Mouse (Mus musculus): ENCODE results near the gene Uvssa. TPM values are rescaled to one million over a fixed set of nuclear protein-coding genes. Genes with fewer than 3 reads are reported as not detected.

Uvssa gene
- polyA plus RNA-seq, 1 experiment: 6.4 TPM

GRCm38 (mm10) chr5:33458132-33458622, 79.8 kb downstream of the Uvssa start:
- H3K4me1 ChIP-seq (ENCODE audit: control insufficient read depth, insufficient read depth, low read length): no peaks in the 10 kb centered on the region
- no peaks in the 10 kb centered on the region for H3K27me3 ChIP-seq (ENCODE audit: control insufficient read depth, insufficient read depth, low read length)
- TF ChIP-seq POLR2A (IDR thresholded peaks at IDR 0.05; ENCODE audit: borderline replicate concordance, insufficient read depth, low read length): no peak
- TF ChIP-seq CTCF (IDR thresholded peaks at IDR 0.05; ENCODE audit: borderline replicate concordance, insufficient read depth, low read depth, low read length): no peak
- 31% methylated on average over 3 of the region's 3 CpGs for WGBS
- H3K4me3 ChIP-seq (replicated peaks; ENCODE audit: insufficient read depth, low read depth, low read length): no peak overlapping the region
- DNase-seq: no peak
- no peak overlapping the region for H3K27ac ChIP-seq (ENCODE audit: insufficient read depth, low read length)

GRCm38 (mm10) chr5:33459111-33459510, 80.8 kb downstream of the Uvssa start:
- Histone ChIP-seq H3K4me1 (ENCODE audit: control insufficient read depth, insufficient read depth, low read length) (no peaks in the 10 kb centered on the region), H3K27ac (ENCODE audit: insufficient read depth, low read length) (no peak overlapping the region), H3K27me3 (ENCODE audit: control insufficient read depth, insufficient read depth, low read length) (no peaks in the 10 kb centered on the region), H3K4me3 (replicated peaks; ENCODE audit: insufficient read depth, low read depth, low read length) (no peak overlapping the region)
- no peak for TF ChIP-seq CTCF (IDR thresholded peaks at IDR 0.05; ENCODE audit: borderline replicate concordance, insufficient read depth, low read depth, low read length)
- no peak for TF ChIP-seq POLR2A (IDR thresholded peaks at IDR 0.05; ENCODE audit: borderline replicate concordance, insufficient read depth, low read length)
- WGBS: 63% methylated on average over 2 of the region's 2 CpGs
- no peak for DNase-seq

GRCm38 (mm10) chr5:33464390-33464789, 86.0 kb downstream of the Uvssa start:
- no peak overlapping the region for H3K4me3 ChIP-seq (replicated peaks; ENCODE audit: insufficient read depth, low read depth, low read length)
- H3K4me1 ChIP-seq (ENCODE audit: control insufficient read depth, insufficient read depth, low read length): no peaks in the 10 kb centered on the region
- 33% methylated on average over 7 of the region's 7 CpGs for WGBS
- TF ChIP-seq CTCF (IDR thresholded peaks at IDR 0.05; ENCODE audit: borderline replicate concordance, insufficient read depth, low read depth, low read length) (no peak), POLR2A (IDR thresholded peaks at IDR 0.05; ENCODE audit: borderline replicate concordance, insufficient read depth, low read length) (no peak)
- no peaks in the 10 kb centered on the region for H3K27me3 ChIP-seq (ENCODE audit: control insufficient read depth, insufficient read depth, low read length)
- no peak overlapping the region for H3K27ac ChIP-seq (ENCODE audit: insufficient read depth, low read length)
- no peak for DNase-seq

- H3K27me3 ChIP-seq (ENCODE audit: control insufficient read depth, insufficient read depth, low read length): no peaks in the 10 kb centered on the region
- no peak overlapping the region for H3K4me3 ChIP-seq (replicated peaks; ENCODE audit: insufficient read depth, low read depth, low read length)
- WGBS: 55% methylated on average over 11 of the region's 11 CpGs
- no peak overlapping the region for H3K27ac ChIP-seq (ENCODE audit: insufficient read depth, low read length)
- no peaks in the 10 kb centered on the region for H3K4me1 ChIP-seq (ENCODE audit: control insufficient read depth, insufficient read depth, low read length)
- DNase-seq: no peak
- TF ChIP-seq POLR2A (IDR thresholded peaks at IDR 0.05; ENCODE audit: borderline replicate concordance, insufficient read depth, low read length) (no peak), CTCF (IDR thresholded peaks at IDR 0.05; ENCODE audit: borderline replicate concordance, insufficient read depth, low read depth, low read length) (no peak)
Measured at GRCm38 (mm10) chr5:33465464-33465863, 87.1 kb downstream of the Uvssa start.

Other genes with a start within 250 kb of the Uvssa start
- gene Spon2, start 160.1 kb upstream of the Uvssa start, polyA plus RNA-seq (2012; rRNA removed): 0.21 and 0.33 TPM in 2 replicates
- 325 and 334 TPM in 2 replicates for gene Ctbp1, start 103.6 kb upstream of the Uvssa start, polyA plus RNA-seq (2012; rRNA removed)
- gene Maea, start 43.0 kb upstream of the Uvssa start, polyA plus RNA-seq (2012; rRNA removed): 132 and 145 TPM in 2 replicates
- 0.14 and 0.33 TPM in 2 replicates for gene Nkx1-1, start 55.4 kb downstream of the Uvssa start, polyA plus RNA-seq (2012; rRNA removed)